Mouse (Mus musculus): ENCODE data around the gene Cbll1. TPM values are rescaled to one million over a fixed set of nuclear protein-coding genes. Genes with fewer than 3 reads are reported as not detected.
A peak's percentile ranks its signal among the peaks of the same experiment; 100 is the strongest.

Gene Cbll1
- 1 to 10 TPM; 8.9 to 9.9 (median 9.7) TPM for total RNA-seq (2022)

- peak; percentile 96 for DNase-seq (ENCODE audit: low spot score)
Measured at GRCm38 (mm10) chr12:31499314-31500131, at the start of gene Cbll1. Gene Cbll1 (minus strand): TSS chr12:31499616.

DNA sequence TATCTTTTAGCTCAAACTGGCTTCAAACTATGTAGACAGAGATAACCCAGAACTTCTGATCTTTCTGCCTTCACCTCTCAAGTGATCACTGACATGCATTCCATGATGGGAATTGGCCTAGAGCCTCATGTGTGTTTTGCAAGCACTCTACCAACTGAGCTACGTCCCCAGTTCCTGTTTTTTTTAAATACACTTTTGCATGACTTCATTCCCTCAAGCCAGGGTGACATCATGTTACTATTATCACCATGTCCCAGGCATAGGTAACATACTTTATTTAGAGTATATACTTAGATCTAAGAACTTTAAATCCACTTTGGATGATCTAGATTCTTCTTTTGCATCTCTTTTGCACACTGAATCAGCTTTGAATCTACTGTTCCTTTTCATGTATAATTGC lies 46.6 kb upstream of the Cbll1 start:
- DNase-seq (ENCODE audit: low spot score) = no peak

DNA sequence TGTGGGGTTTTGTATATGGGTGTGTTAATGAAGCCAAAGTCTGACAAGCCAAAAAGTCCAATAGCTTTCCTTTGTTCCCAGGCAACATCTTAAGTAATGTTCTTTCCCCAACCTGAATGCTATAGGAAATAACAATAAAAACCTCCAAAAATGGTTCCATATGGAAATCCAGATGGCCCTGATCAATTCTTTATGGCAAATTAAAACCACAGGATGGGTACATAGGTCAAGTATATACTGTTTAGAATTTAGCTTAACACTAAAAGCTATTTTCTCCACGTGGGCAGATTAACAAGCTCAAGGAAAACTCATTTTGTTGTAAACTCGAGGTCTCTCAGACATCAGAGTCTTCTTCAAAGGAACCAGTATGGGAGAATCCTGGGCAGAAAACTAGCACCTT lies 45.8 kb upstream of the Cbll1 start:
- no peak for DNase-seq (ENCODE audit: low spot score)

DNA sequence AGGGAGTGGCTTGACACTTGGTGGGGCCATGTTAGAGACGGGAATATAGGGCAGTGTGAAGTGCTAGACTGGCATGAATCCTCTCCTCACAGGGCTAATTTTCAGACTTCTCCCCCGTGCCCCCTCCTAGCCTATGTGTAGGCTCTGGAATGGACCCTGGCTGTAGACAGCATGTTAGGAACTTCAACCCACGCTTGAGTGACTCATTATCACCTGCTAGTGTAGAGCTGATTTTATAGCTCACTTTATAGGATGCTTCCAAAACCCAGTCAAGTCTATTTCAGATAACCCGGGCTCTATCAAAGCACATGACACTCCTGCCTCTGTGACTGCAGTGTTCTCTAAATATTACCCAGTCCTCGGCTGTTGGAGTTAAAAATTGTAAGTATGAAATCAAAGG lies 42.1 kb upstream of the Cbll1 start:
- no peak for DNase-seq (ENCODE audit: low spot score)

GRCm38 (mm10) chr12:31539783-31540182 lies 40.4 kb upstream of the Cbll1 start:
- no peak for DNase-seq (ENCODE audit: low spot score)

DNA sequence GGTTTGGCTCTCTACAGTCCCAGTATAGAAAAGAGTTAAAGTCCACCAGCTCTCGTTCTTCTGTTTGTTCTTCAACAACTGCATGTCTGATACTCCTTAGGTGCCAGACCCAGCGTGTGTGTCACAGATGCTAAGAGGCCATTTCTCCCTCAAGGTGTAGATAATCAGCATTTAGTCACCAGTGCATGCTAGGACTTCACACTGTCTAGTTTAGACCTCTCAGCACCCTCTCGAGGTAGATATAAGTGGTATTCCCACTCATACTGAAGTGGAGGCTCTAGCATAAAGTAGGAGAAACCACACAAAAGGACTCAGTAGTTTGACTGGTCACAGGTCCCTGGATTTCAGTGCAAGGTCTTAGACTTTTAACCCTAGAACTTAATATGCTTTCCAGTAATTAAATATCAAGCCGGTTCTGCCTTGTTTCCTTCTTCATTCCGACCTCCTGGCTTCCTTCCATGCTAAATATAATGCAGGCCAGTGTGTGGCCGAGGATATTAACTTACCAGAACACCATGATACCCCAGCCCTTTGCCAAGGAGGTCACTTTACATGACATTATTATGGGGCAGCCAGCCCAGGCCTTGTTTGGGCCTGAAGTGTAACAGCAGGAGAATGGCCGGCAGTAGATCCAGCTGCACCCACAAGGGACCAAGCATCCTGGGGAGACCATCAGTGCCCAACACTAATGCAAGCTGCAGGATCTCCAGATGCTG lies 38.3 kb upstream of the Cbll1 start:
- peak; percentile 26 for DNase-seq (ENCODE audit: low spot score)

- no peak for DNase-seq (ENCODE audit: low spot score)
Measured at GRCm38 (mm10) chr12:31534060-31534843, 34.8 kb upstream of the Cbll1 start.

- DNase-seq (ENCODE audit: low spot score) = no peak
Measured at GRCm38 (mm10) chr12:31533218-31533908, 33.9 kb upstream of the Cbll1 start.

GRCm38 (mm10) chr12:31532054-31532453 lies 32.6 kb upstream of the Cbll1 start:
- DNase-seq (ENCODE audit: low spot score) = no peak

DNA sequence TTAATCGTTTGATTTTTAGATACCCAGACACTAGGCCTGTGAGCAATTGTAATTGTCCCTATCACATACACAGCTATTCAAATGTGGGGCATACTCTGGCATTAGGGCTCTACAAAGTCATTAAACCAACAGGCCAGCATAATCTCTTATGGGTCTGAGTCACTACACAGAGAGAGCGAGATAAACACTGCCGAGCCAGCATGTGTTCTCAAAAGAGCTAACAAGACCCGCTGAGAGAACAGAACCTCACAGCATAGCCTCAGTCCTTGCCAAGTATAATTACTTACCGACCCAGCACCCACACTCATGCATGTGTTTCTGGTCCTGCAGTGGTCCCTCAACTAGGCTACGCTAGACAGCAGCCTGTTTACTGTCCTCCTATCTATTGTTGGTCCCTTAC lies 28.0 kb upstream of the Cbll1 start:
- DNase-seq (ENCODE audit: low spot score) = no peak

DNA sequence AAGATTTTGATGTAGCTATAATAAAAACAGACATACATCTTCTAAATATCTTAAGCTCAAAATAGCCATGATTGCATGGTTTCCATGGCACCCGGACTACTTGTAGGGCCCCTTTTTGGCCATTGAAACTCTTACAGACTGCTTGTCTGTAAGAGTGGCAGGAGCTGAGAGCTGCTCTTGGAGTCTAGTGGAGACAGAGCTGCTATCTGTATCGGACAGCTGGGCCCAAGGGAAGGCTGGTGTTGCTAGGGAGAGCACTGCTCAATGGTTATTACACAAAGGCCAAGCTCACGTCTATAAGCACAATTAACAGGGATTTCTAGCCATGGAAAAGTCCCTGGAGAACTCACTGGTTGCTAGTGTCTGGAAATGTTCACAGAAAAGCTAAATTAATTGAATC lies 22.0 kb upstream of the Cbll1 start:
- DNase-seq (ENCODE audit: low spot score) = no peak

- no peak for DNase-seq (ENCODE audit: low spot score)
Measured at GRCm38 (mm10) chr12:31520119-31520518, 20.7 kb upstream of the Cbll1 start.

- no peak for DNase-seq (ENCODE audit: low spot score)
Measured at GRCm38 (mm10) chr12:31513724-31514503, 14.5 kb upstream of the Cbll1 start.

GRCm38 (mm10) chr12:31512634-31513411 lies 13.4 kb upstream of the Cbll1 start:
- DNase-seq (ENCODE audit: low spot score) = no peak

- DNase-seq (ENCODE audit: low spot score) = no peak
Measured at GRCm38 (mm10) chr12:31511218-31511617, 11.8 kb upstream of the Cbll1 start.

GRCm38 (mm10) chr12:31508496-31508895 lies 9.1 kb upstream of the Cbll1 start:
- no peak for DNase-seq (ENCODE audit: low spot score)

- DNase-seq (ENCODE audit: low spot score) = peak; percentile 11
Measured at GRCm38 (mm10) chr12:31507718-31508364, 8.4 kb upstream of the Cbll1 start.

DNA sequence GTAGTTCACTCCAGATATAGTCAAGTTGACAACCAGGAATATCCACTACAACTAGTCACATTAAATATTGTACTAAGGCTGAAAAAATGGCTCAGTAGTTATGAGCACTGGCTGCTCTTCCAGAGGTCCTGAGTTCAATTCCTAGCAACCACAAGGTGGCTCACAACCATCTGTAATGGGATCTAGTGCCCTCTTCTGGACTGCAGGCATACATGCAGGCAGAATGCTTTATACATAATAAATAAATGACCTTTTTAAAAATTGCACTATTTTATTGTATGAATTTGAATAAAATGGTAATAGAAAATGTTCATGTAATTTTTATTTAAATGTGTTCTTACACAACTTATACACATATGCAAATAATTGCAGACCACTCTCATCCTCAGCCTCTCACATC lies 3.8 kb upstream of the Cbll1 start:
- no peak for DNase-seq (ENCODE audit: low spot score)

DNA sequence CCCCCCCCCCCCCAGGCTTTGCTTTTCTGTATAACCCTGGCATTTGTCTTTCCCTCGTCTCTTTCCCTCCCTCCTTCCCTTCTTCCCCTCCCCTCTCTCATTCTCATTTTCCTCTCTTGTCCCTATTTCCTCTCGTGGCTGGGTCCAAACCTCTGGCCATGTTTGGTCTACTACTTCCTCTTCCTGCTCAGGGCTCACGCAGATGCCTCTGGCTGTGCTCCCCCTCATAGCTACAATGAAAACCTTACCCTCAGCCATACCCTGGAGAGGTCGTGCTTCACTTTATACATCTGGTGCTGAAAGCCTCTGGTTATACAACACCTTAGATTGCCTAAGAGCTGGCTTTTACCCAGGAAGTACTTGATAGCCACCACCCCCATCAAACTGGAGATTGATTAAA lies 1.9 kb upstream of the Cbll1 start:
- no peak for DNase-seq (ENCODE audit: low spot score)

GRCm38 (mm10) chr12:31500196-31500595 lies 780 bp upstream of the Cbll1 start:
- no peak for DNase-seq (ENCODE audit: low spot score)
